Mouse (Mus musculus): ENCODE measurements around the gene Tln2.

GRCm38 (mm10) chr9:67378772-67379171, 180.7 kb downstream of the Tln2 start:
- TF ChIP-seq CTCF (IDR thresholded peaks at IDR 0.05; ENCODE audit: control insufficient read depth, insufficient read depth, insufficient read length) = no peak
- TF ChIP-seq CEBPB (IDR thresholded peaks at IDR 0.05; ENCODE audit: low read depth) = no peak
- no peak for TF ChIP-seq MYOD1 (IDR thresholded peaks at IDR 0.05; ENCODE audit: control insufficient read depth, insufficient read length, low read depth)
- TF ChIP-seq MAX (IDR thresholded peaks at IDR 0.05) = no peak
- no peak for TF ChIP-seq USF1 (IDR thresholded peaks at IDR 0.05; ENCODE audit: low read depth)
- TF ChIP-seq MYOG (IDR thresholded peaks at IDR 0.05; ENCODE audit: control insufficient read depth, extremely low read depth, insufficient read length) = no peak
- no peak for TF ChIP-seq FOSL1 (IDR thresholded peaks at IDR 0.05; ENCODE audit: insufficient read depth, low read length, poor library complexity, severe bottlenecking)

Measured in C2C12 (cell line).